Mouse (Mus musculus) T-helper 1 cell (primary cell): ENCODE data around the gene Mlph.

ENCODE experiments used
- in situ Hi-C: fragments of 300-600 bp; cut with MboI, MseI; formaldehyde crosslinking; loops from one replicate; pipeline ENCODE4 v1.15.1; 2025; ENCODE audit warnings: high pct_unique_total_duplicates

Mlph gene

DNA sequence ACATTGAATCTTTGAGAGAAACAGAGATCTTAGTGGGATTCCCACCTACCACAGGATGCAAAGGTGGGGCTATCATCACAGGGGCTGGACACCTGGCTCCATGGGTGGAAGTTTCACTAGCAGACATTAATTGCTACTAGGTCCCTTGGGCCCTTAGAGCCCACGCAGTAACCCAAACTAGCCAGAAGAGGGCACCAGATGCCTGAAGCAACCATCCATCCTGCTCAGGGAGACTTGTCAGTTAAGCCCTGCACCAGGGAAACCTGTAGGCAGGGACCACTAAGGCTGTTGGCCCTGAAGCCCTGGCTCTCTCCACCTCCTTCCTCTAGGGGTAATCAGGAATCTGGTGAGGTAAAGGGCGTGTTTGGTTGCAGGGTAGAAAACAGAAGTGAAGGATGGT, 8.5 kb upstream of the Mlph start:
- in situ Hi-C loops, result loop anchor here (10.0 kb wide), 1 partner anchor 48 kb away; the partner anchor contains the start of gene Prlh

DNA sequence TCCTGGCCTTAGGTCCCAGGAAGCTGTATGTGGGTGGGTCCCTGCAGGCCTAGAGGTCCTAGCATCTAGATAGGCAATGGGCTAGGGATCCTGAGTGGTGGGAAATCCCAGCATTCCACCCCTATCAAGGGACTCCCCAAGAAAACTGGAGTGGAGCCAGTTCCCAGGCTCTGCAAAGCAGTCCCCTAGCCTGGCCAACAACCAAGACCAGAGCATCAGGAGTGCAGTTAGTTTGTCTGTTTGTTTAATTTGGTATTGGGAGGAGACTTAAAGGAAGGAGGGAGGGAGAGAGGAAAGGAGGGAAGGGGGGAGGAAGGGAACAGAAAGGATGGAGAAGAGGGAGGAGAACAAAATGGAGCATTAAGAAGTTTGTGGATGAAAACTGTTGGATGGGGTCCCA, 5.7 kb upstream of the Mlph start:
- in situ Hi-C loops, result loop anchor here (10.0 kb wide), 1 partner anchor 46 kb away; the partner anchor contains the start of gene Prlh

- in situ Hi-C loops, result loop anchor here (10.0 kb wide), 1 partner anchor 45 kb away; the partner anchor contains the start of gene Prlh
Observed at GRCm38 (mm10) chr1:90909631-90910152, 5.2 kb upstream of the Mlph start.

- in situ Hi-C loops, result no loop called here
Observed at GRCm38 (mm10) chr1:90913231-90913630, 1.7 kb upstream of the Mlph start.

DNA sequence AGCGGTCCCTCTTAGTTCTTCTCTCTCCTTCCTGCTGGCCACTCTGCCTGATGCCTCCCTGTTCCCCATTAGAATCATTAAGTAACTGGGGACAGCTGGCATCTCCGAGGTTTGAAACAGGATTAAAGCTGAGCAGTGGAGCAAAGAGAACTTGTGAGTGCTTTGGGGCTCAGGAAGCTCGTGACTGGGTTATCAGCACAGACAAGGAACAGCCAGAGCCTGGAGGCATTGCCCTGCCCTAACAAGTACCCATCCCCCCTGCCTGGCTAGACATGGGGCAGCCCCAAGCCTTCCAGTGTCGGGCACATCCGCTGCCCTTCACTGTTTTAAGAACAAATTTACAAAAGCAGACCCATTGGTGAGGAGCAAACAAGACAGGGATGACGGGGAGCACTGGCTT, 2.6 kb downstream of the Mlph start:
- in situ Hi-C loops, result no loop called here

- in situ Hi-C loops, result loop anchor here (5.0 kb wide), 1 partner anchor 36 kb away; no protein-coding TSS in a partner anchor
Observed at GRCm38 (mm10) chr1:90921687-90922086, 6.8 kb downstream of the Mlph start.

GRCm38 (mm10) chr1:90926030-90926429, 11.1 kb downstream of the Mlph start:
- in situ Hi-C loops, result no loop called here

DNA sequence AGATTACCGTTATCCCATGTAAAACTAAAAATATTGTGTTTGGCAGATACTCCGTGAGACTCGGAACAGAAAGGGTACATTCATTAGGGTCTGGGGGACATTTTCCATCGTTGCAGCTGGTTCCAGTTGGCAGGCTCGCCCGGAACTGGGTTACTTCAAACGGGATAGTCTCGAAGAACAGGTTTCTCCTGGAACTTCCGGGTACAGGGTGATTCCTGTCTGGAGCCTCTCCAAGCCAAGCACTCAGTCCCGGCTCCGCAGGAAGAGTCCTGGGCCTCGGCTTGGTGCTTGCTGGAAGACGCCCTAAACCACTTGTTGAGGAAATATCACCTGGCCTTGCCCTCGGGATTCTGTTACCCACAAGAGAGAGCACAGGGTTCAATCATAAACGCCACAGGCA, 12.4 kb downstream of the Mlph start:
- in situ Hi-C loops, result no loop called here

- in situ Hi-C loops, result no loop called here
Observed at GRCm38 (mm10) chr1:90927929-90928574, 13.2 kb downstream of the Mlph start.

DNA sequence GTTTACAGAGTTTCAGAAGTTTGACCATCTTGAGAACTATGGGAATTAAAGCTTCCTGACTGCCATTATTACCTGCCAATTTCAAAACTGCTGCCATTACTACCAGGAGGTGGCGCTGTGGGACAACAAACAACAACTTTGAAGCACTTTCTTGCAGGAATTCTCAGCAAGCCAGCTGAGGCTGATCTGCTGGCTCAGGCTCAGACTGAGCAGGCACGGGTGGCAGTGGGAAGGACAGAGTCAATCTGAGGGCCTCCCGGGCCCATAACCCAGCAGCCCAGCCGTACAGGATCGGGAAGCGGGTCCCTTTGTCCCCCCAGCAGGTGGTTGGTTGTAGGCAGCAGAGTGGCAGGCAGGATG, 13.7 kb downstream of the Mlph start:
- in situ Hi-C loops, result no loop called here

GRCm38 (mm10) chr1:90933001-90933400, 18.1 kb downstream of the Mlph start:
- in situ Hi-C loops, result no loop called here

- in situ Hi-C loops, result no loop called here
Observed at GRCm38 (mm10) chr1:90936990-90937389, 22.1 kb downstream of the Mlph start.

DNA sequence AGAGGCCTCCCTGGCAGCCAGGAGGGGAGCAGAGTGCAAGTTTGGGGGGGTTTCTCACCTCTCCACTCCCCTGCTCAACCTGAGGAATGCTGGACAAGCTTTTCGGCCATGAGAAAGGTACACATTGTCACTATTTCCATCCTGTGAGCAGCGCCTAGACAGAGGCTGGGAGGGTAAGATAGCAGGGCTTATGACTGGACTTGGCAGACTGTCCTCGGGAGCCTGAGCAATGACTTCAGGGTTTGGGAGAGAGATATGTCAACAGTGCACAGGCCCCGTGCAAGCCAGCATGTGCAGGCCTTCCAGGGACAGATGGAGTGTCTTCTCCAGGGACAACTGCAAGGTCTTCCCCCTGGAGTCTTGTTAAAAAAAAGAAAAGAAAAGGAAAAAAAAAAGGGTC, 25.1 kb downstream of the Mlph start:
- in situ Hi-C loops, result no loop called here

- in situ Hi-C loops, result no loop called here
Observed at GRCm38 (mm10) chr1:90945171-90945570, 30.3 kb downstream of the Mlph start.

DNA sequence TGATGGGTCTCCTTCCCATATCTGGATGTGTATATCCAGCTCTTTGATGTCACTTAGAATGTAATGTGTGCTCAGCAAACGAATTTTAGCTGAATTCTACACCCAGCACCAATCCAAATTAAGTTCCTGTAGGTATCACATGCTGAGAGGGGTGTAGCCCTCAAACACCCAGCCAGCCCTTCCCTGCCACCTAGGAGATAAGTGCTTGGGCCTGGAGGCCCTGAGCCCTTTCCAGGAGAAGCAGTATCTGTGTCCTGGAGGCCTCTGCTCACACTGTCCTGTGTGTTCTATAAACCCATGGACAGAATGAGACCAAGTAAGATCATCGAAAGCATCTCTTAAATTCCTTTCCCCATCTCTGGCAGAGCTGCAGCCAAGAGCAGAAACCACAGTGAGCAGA, 32.4 kb downstream of the Mlph start:
- in situ Hi-C loops, result no loop called here

- in situ Hi-C loops, result no loop called here
Observed at GRCm38 (mm10) chr1:90949309-90949708, 34.4 kb downstream of the Mlph start.

DNA sequence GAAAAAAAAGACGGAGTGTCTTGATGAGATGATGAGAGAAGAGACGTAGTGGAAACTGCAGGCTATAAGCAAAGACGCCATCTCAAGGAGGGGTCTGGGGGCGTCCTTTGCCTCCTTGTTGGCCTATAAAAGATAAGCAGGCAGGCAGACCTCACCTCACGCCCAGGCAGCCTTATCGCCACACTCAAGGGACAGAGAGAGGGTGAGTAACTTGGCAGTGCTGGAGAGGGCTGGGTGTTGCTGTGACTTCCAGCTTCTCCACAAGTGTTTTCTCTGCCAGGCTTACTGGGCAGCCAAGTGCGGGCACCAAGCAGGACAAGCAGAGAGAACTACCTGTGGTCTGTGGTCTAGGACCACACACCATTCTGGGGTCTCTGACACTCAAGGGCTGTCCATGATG, 36.8 kb downstream of the Mlph start:
- in situ Hi-C loops, result loop anchor here (10.0 kb wide), 1 partner anchor 47 kb away; no protein-coding TSS in a partner anchor

GRCm38 (mm10) chr1:90952808-90953207, 37.9 kb downstream of the Mlph start, which contains the start of gene Prlh:
Gene Prlh (plus strand): TSS chr1:90953108.
- in situ Hi-C loops, result loop anchor here (10.0 kb wide), 1 partner anchor 48 kb away; no protein-coding TSS in a partner anchor

- in situ Hi-C loops, result loop anchor here (10.0 kb wide), 1 partner anchor 49 kb away; no protein-coding TSS in a partner anchor
Observed at GRCm38 (mm10) chr1:90953688-90954087, 38.8 kb downstream of the Mlph start.

- in situ Hi-C loops, result loop anchor here (5.0 to 10.0 kb wide), 3 partner anchors 34 to 309 kb away; no protein-coding TSS in a partner anchor
Observed at GRCm38 (mm10) chr1:90956245-90957096, 41.6 kb downstream of the Mlph start.

DNA sequence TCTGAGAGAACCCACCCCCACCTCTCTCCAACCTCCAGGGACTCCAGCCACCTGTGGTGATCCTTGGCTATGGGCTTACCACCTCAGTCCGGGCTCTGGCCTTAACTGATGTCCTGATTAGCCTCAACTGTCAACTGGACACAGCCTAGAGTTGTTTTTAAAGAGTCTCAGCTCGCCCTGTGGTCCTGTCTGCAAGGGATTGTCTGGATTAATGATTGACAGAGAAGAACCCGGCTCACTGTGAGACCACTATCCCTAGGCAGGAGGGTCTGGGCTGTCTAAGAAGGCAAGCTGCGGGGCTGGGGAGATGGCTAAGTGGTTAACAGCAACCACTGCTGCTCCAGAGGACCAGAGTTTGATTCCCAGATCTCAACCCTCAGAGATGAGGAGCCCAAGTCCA, 47.6 kb downstream of the Mlph start:
- in situ Hi-C loops, result no loop called here

DNA sequence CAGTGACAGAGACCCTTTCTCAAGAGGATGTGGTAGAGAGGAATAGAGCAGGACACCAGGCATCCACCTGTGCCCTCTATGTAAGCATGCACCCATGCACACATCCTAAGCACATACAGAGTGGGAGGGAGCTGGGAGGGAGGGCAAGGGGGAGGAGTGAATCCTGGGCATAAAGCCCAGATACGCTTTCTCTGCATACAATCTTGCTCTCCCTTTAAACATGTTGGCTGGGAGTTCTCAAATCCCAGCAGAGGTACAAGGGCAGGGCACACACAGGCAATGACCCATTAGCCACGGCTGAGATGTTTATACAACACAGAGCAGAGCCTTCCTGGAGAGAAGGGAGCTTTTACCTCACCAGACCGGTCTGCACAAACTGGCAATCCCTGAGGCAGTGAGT, 48.1 kb downstream of the Mlph start:
- in situ Hi-C loops, result no loop called here
